Mouse (Mus musculus) CH12.LX (cell line): ENCODE results near the gene Glis1. TPM values are rescaled to one million over a fixed set of nuclear protein-coding genes. Genes with fewer than 3 reads are reported as not detected.

Source experiments
- DNase-seq: peaks from one replicate; pipeline ENCODE4 v3.0.0-alpha.2; 2013; ENCODE audit errors: extremely low read depth
- H3K27ac ChIP-seq: 2 replicates; pipeline ENCODE4 v1.5.1; 2012; ENCODE audit warnings: low read depth, mild to moderate bottlenecking, control low read depth, moderate library complexity; ENCODE audit not compliant: insufficient read depth
- H3K27me3 ChIP-seq: replicated peaks from 2 replicates; pipeline ENCODE3; 2012; ENCODE audit warnings: inconsistent platforms
- H3K36me3 ChIP-seq, 2 experiments: replicated peaks in 1 of 2; 2 replicates each; pipeline versions ENCODE3 to v1.6.1; 2012; ENCODE audit warnings: inconsistent platforms in 1 of 2, low read length in 1 of 2, mild to moderate bottlenecking in 1 of 2, mixed read lengths in 1 of 2, moderate library complexity in 1 of 2; ENCODE audit not compliant: control insufficient read depth in 1 of 2, insufficient read depth in 1 of 2
- H3K4me1 ChIP-seq, 2 experiments: 2 replicates each; pipeline ENCODE4 v1.6.1; 2012; ENCODE audit warnings: inconsistent platforms in 1 of 2, moderate library complexity in 1 of 2; ENCODE audit not compliant: insufficient read depth in 2 of 2, control insufficient read depth in 1 of 2
- H3K4me2 ChIP-seq: 2 replicates; pipeline ENCODE4 v1.6.1; 2012; ENCODE audit warnings: low read depth, mild to moderate bottlenecking, control low read depth; ENCODE audit not compliant: poor library complexity, insufficient read depth, severe bottlenecking
- H3K4me3 ChIP-seq, 3 experiments: fragments of 150-350 bp in 1 of 3; sonication (generic) in 1 of 3; replicated peaks in 1 of 3; 2 replicates each; pipeline versions ENCODE3 to v1.5.1; 2011 to 2012; ENCODE audit warnings: low read depth in 2 of 3, low read length in 2 of 3, mild to moderate bottlenecking in 2 of 3, moderate library complexity in 2 of 3, control low read depth in 1 of 3, improper control_type of control experiment in 1 of 3, inconsistent platforms in 1 of 3, mixed read lengths in 1 of 3; ENCODE audit not compliant: poor library complexity in 1 of 3
- H3K79me2 ChIP-seq: replicated peaks from 2 replicates; pipeline ENCODE4 v1.6.1; 2012; ENCODE audit warnings: mild to moderate bottlenecking, moderate library complexity; ENCODE audit not compliant: control insufficient read depth, poor library complexity, insufficient read depth, severe bottlenecking; ENCODE audit errors: extremely low read depth
- H3K9ac ChIP-seq: 2 replicates; pipeline ENCODE4 v1.6.1; 2012; ENCODE audit warnings: low read depth, mild to moderate bottlenecking, control low read depth, moderate library complexity; ENCODE audit not compliant: insufficient read depth
- H3K9me3 ChIP-seq: replicated peaks from 2 replicates; pipeline ENCODE3; 2012; ENCODE audit warnings: low read length, inconsistent platforms, mixed read lengths
- BHLHE40 ChIP-seq: IDR thresholded peaks from 2 replicates; pipeline ENCODE4 v1.6.1; 2011; ENCODE audit warnings: mild to moderate bottlenecking, low read depth, low read length, improper control_type of control experiment
- CHD2 ChIP-seq: IDR thresholded peaks from 2 replicates; pipeline ENCODE4 v1.6.1; 2011; ENCODE audit warnings: low read length, improper control_type of control experiment
- CTCF ChIP-seq, 2 experiments: IDR thresholded peaks in 1 of 2; conservative IDR thresholded peaks in 1 of 2; 2 replicates each; pipeline ENCODE4 v1.5.1; 2011 to 2012; ENCODE audit warnings: low read depth in 2 of 2, low read length in 2 of 2, improper control_type of control experiment in 1 of 2, inconsistent platforms in 1 of 2, mild to moderate bottlenecking in 1 of 2, moderate library complexity in 1 of 2
- E2F4 ChIP-seq: IDR thresholded peaks from 2 replicates; pipeline ENCODE4 v1.6.1; 2011; ENCODE audit warnings: low read depth, low read length, improper control_type of control experiment; ENCODE audit not compliant: insufficient replicate concordance
- ELF1 ChIP-seq: IDR thresholded peaks from 2 replicates; pipeline ENCODE4 v1.6.1; 2014; ENCODE audit warnings: low read depth, mild to moderate bottlenecking, inconsistent platforms, low read length, improper control_type of control experiment
- ETS1 ChIP-seq: conservative IDR thresholded peaks from 2 replicates; pipeline ENCODE4 v1.6.1; 2012; ENCODE audit warnings: low read depth, mild to moderate bottlenecking, inconsistent platforms, low read length, improper control_type of control experiment, moderate library complexity
- HCFC1 ChIP-seq: IDR thresholded peaks from 2 replicates; pipeline ENCODE4 v1.6.1; 2012; ENCODE audit warnings: low read depth, mild to moderate bottlenecking, inconsistent platforms, low read length, improper control_type of control experiment
- IRF4 ChIP-seq: IDR thresholded peaks from 2 replicates; pipeline ENCODE4 v1.6.1; 2014; ENCODE audit warnings: low read depth, mild to moderate bottlenecking, inconsistent platforms, low read length, improper control_type of control experiment
- KAT2A ChIP-seq: IDR thresholded peaks from 2 replicates; pipeline ENCODE4 v1.6.1; 2012; ENCODE audit warnings: low read length, improper control_type of control experiment, inconsistent platforms; ENCODE audit not compliant: insufficient replicate concordance
- MAX ChIP-seq: IDR thresholded peaks from 2 replicates; pipeline ENCODE4 v1.6.1; 2011; ENCODE audit warnings: low read length, improper control_type of control experiment
- MEF2A ChIP-seq: IDR thresholded peaks from 2 replicates; pipeline ENCODE4 v1.6.1; 2014; ENCODE audit warnings: low read depth, mild to moderate bottlenecking, inconsistent platforms, low read length, improper control_type of control experiment, borderline replicate concordance
- NELFE ChIP-seq: IDR thresholded peaks from 2 replicates; pipeline ENCODE4 v1.6.1; 2011; ENCODE audit warnings: low read depth, low read length, improper control_type of control experiment
- NRF1 ChIP-seq: IDR thresholded peaks from 2 replicates; pipeline ENCODE4 v1.6.1; 2014; ENCODE audit warnings: low read depth, mild to moderate bottlenecking, inconsistent platforms, low read length, improper control_type of control experiment, moderate library complexity
- RAD21 ChIP-seq: IDR thresholded peaks from 2 replicates; pipeline ENCODE4 v1.6.1; 2011; ENCODE audit warnings: low read depth, mild to moderate bottlenecking, low read length, improper control_type of control experiment, moderate library complexity
- RCOR1 ChIP-seq: conservative IDR thresholded peaks from 2 replicates; pipeline ENCODE4 v1.6.1; 2012; ENCODE audit warnings: low read depth, mild to moderate bottlenecking, inconsistent platforms, low read length, improper control_type of control experiment
- SIN3A ChIP-seq: IDR thresholded peaks from 2 replicates; pipeline ENCODE4 v1.6.1; 2012; ENCODE audit warnings: low read length, improper control_type of control experiment, inconsistent platforms
- TBP ChIP-seq: conservative IDR thresholded peaks from 2 replicates; pipeline ENCODE4 v1.6.1; 2011; ENCODE audit warnings: low read depth, low read length, improper control_type of control experiment
- TCF12 ChIP-seq: IDR thresholded peaks from 2 replicates; pipeline ENCODE4 v1.6.1; 2014; ENCODE audit warnings: low read depth, mild to moderate bottlenecking, inconsistent platforms, low read length, improper control_type of control experiment
- USF2 ChIP-seq: conservative IDR thresholded peaks from 2 replicates; pipeline ENCODE4 v1.6.1; 2011; ENCODE audit warnings: low read depth, low read length, improper control_type of control experiment
- ZC3H11A ChIP-seq: IDR thresholded peaks from 2 replicates; pipeline ENCODE4 v1.6.1; 2012; ENCODE audit warnings: low read depth, mild to moderate bottlenecking, inconsistent platforms, low read length, improper control_type of control experiment
- dilution Hi-C: fragments of 300-500 bp; cut with MboI; formaldehyde crosslinking; loops from 2 replicates; pipeline ENCODE4 v1.14.3; 2020; ENCODE audit warnings: low sequenced_read_pairs; ENCODE audit not compliant: extremely low pct_unique_long_range_greater_than_20kb, extremely low pct_ligation_motif_present
- in situ Hi-C: fragments of 300-500 bp; cut with MboI; formaldehyde crosslinking; loops from 3 replicates; pipeline ENCODE4 v1.14.3; 2019; ENCODE audit warnings: low sequenced_read_pairs, low pct_ligation_motif_present, low pct_unique_long_range_greater_than_20kb, mixed read lengths
- polyA plus RNA-seq: library from polyadenylated mRNA; unstranded; fragments of >175 nt; gene quantifications from 2 replicates; pipeline ENCODE4 v1.2.1, GENCODE M21; 2012; ENCODE audit warnings: low read depth; ENCODE audit not compliant: insufficient read length
- total RNA-seq, 2 experiments: library from RNA; depleted of rRNA; stranded (reverse); fragments of 300-350 nt in 1 of 2; fragments of >200 nt in 1 of 2; gene quantifications; 2 replicates each; pipeline ENCODE4 v1.2.3; 2012 to 2014

Gene Glis1
- total and polyA plus RNA-seq, 3 experiments = 0.08 to 2.2 (median 0.17) TPM

GRCm38 (mm10) chr4:107440306-107440705 lies 5.9 kb downstream of the Glis1 start:
- H3K9ac ChIP-seq = no peak overlapping the region
- no peaks in the 10 kb centered on the region for H3K79me2 ChIP-seq
- TF ChIP-seq NRF1 (no peak), HCFC1 (no peak)
- TF ChIP-seq, all 38 proteins: peak for 0
- no peak overlapping the region for H3K27ac ChIP-seq
- peak overlapping the region in 1 of 3 experiments; percentile 21 for H3K4me3 ChIP-seq
- peaks cover 7% of the 10 kb centered on the region for H3K9me3 ChIP-seq
- H3K27me3 ChIP-seq = peaks cover 4% of the 10 kb centered on the region
- in situ Hi-C loops (loop anchor here (10.0 kb wide), 1 partner anchor 214 kb away; no protein-coding TSS in a partner anchor), dilution Hi-C loops (no loop called here)
- DNase-seq = no peak
- peak overlapping the region; percentile 42 for H3K4me2 ChIP-seq
- H3K4me1 ChIP-seq = no peaks in the 10 kb centered on the region
- no peaks in the 10 kb centered on the region for H3K36me3 ChIP-seq

DNA sequence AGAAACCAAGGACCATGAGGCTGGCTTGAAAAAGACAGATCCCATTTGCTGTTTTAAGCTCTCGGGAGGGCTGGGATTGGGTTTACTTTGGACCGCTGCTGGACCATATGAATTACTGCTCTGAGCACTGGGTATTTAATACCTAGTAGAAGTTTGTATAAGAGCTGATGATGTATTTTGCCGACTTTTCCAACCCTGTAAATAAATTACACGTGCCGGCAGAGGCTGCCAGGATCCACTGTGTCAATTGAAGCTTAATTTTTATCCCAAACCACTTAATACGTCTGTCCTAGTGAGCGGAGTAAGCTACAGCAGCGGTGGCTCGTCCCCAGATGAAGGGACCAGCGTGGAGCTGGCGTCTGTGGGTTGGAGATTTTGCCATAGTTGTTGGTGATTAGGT lies 7.9 kb downstream of the Glis1 start:
- no peak overlapping the region for H3K4me2 ChIP-seq
- TF ChIP-seq BHLHE40 = no peak
- no peak for TF ChIP-seq USF2
- TF ChIP-seq KAT2A = no peak
- no peak for TF ChIP-seq IRF4
- TF ChIP-seq MAX = no peak
- TF ChIP-seq ELF1 = no peak
- no peak for TF ChIP-seq ZC3H11A
- TF ChIP-seq E2F4 = no peak
- no peak for TF ChIP-seq ETS1
- TF ChIP-seq TBP = no peak
- TF ChIP-seq RCOR1 = no peak
- TF ChIP-seq RAD21 = no peak
- TF ChIP-seq NRF1 = no peak
- TF ChIP-seq SIN3A = no peak
- TF ChIP-seq HCFC1 = no peak
- TF ChIP-seq TCF12 = no peak
- TF ChIP-seq CTCF (conservative IDR thresholded peaks at IDR 0.05 in 1 of 2, IDR thresholded peaks at IDR 0.05 in 1 of 2; ENCODE audit: low read depth in 2 of 2, low read length in 2 of 2) = no peak
- no peak for TF ChIP-seq NELFE
- TF ChIP-seq CHD2 = no peak
- TF ChIP-seq MEF2A = no peak
- in situ Hi-C loops = loop anchor here (10.0 kb wide), 1 partner anchor 213 kb away; no protein-coding TSS in a partner anchor
- no peak overlapping the region for H3K27ac ChIP-seq
- H3K9me3 ChIP-seq = peaks cover 6% of the 10 kb centered on the region
- H3K4me1 ChIP-seq = no peaks in the 10 kb centered on the region
- no peak for DNase-seq
- H3K9ac ChIP-seq = no peak overlapping the region
- H3K27me3 ChIP-seq = no peaks in the 10 kb centered on the region
- H3K4me3 ChIP-seq = no peak overlapping the region
- dilution Hi-C loops = no loop called here
- H3K79me2 ChIP-seq = no peaks in the 10 kb centered on the region
- H3K36me3 ChIP-seq = no peaks in the 10 kb centered on the region
